Mouse (Mus musculus) midbrain, postnatal 0 days (tissue): ENCODE data around the gene Trim8. TPM values are rescaled to one million over a fixed set of nuclear protein-coding genes. Genes with fewer than 3 reads are reported as not detected.

Experiments used
- ATAC-seq: fragments of 200-750 bp; cut with Nextera tagmentation; 2 replicates; pipeline ENCODE4 v1.8.0; 2017; ENCODE audit warnings: moderate number of reproducible peaks, mild to moderate bottlenecking, moderate TSS enrichment, moderate library complexity; ENCODE audit not compliant: low FRiP score
- DNase-seq: peaks from one replicate; pipeline ENCODE4 v3.0.0-alpha.2; 2015; ENCODE audit warnings: low spot score
- H3K27ac ChIP-seq: fragments of 300-500 bp; sonication (generic); 2 replicates; pipeline ENCODE4 v1.5.1; 2014; ENCODE audit warnings: low read depth, mild to moderate bottlenecking, low read length, mixed read lengths
- H3K27me3 ChIP-seq: fragments of 300-500 bp; sonication (generic); 2 replicates; pipeline ENCODE4 v1.6.1; 2014; ENCODE audit warnings: low read length, control low read depth, mixed read lengths; ENCODE audit not compliant: insufficient read depth
- H3K36me3 ChIP-seq: fragments of 300-500 bp; sonication (generic); 2 replicates; pipeline ENCODE4 v1.6.1; 2014; ENCODE audit warnings: low read length, control low read depth, mixed read lengths; ENCODE audit not compliant: insufficient read depth
- H3K4me1 ChIP-seq: fragments of 300-500 bp; sonication (generic); 2 replicates; pipeline ENCODE4 v1.6.1; 2014; ENCODE audit warnings: mild to moderate bottlenecking, control low read depth, antibody characterized with exemption, low read length, mixed read lengths; ENCODE audit not compliant: insufficient read depth
- H3K4me2 ChIP-seq: fragments of 300-500 bp; sonication (generic); 2 replicates; pipeline ENCODE4 v1.6.1; 2014; ENCODE audit warnings: low read depth, mild to moderate bottlenecking, low read length, mixed read lengths; ENCODE audit not compliant: poor library complexity, severe bottlenecking
- H3K4me3 ChIP-seq: fragments of 300-500 bp; sonication (generic); 2 replicates; pipeline ENCODE4 v1.5.1; 2014; ENCODE audit warnings: low read depth, mild to moderate bottlenecking, low read length, moderate library complexity
- H3K9ac ChIP-seq: fragments of 300-500 bp; sonication (generic); replicated peaks from 2 replicates; pipeline ENCODE4 v1.6.1; 2014; ENCODE audit warnings: mild to moderate bottlenecking, low read length, moderate library complexity, mixed read lengths; ENCODE audit not compliant: poor library complexity, severe bottlenecking
- H3K9me3 ChIP-seq: fragments of 300-500 bp; sonication (generic); 2 replicates; pipeline ENCODE4 v1.6.1; 2016; ENCODE audit warnings: low read length, control low read depth
- CTCF ChIP-seq: IDR thresholded peaks from 2 replicates; pipeline ENCODE4 v1.5.1; 2016; ENCODE audit warnings: antibody characterized with exemption, mild to moderate bottlenecking
- WGBS: fragments of 180-500 bp; shearing (Covaris S2); extraction: QIAGEN DNeasy Blood & Tissue Kit; methylation state at CpG from one replicate; pipeline ENCODE4 v1.1.7; 2014; 5-methylcytosine and 5-hydroxymethylcytosine counted together
- polyA plus RNA-seq: library from polyadenylated mRNA; unstranded; fragments of >200 nt; fragmentation: Nextera tagmentation; extraction: Ambion mirVana; gene quantifications from 2 replicates; pipeline ENCODE4 v1.2.1, GENCODE M21; 2015
- total RNA-seq: library from RNA; depleted of rRNA; stranded (reverse); fragments of >200 nt; gene quantifications from 2 replicates; pipeline ENCODE4 v1.2.3, GENCODE M21; 2014

Gene Trim8
- total and polyA plus RNA-seq, 2 experiments from 2014 or later = 30.4 to 103 TPM

DNA sequence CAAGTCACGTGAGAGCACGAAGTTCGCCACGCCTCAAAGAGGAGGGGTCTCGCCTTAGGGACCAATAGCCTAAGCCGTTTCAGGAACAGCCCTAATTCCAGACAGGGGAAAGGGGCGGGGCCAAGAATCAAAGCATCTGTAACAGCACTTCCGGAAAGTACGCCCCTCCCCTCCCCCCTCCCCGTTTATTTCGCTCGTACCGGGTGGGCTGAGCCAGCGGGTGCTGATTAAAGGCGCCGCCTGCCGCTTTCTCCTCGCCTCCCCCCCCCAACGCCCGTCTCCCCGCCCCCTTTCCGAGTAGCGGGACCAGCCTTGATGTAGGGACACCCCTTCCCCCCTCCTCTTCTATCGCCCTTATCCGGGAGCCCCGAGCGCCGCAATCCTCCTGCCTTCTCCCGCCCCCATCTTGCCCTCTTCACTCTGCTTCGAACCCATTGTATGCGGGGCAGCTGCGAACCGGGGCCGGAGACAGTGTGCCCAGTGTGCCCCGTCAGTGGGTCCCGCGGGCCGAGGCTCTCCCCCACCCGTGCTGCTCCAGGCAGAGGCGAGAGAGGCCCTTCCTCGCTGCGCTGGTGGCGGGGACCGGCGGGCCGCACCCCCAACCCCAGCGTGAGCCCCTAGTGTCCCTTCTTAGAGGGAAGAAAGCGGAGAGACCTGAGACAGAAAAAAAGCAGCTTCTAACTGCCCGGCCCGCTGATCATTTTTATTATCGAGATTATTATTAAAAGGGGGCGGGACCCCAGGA, 1.5 kb upstream of the Trim8 start:
- Histone ChIP-seq H3K4me2 (peak overlapping the region; percentile 98), H3K4me3 (peak overlapping the region; percentile 99), H3K27me3 (no peaks in the 10 kb centered on the region), H3K9me3 (no peaks in the 10 kb centered on the region), H3K4me1 (peaks cover 4% of the 10 kb centered on the region; the same call in 1 of the 2 replicates), H3K36me3 (no peaks in the 10 kb centered on the region), H3K27ac (peak overlapping the region; percentile 100), H3K9ac (peak overlapping the region; percentile 97)
- DNase-seq = peak; percentile 100
- 0% methylated on average over 47 of the region's 52 CpGs for WGBS
- TF ChIP-seq CTCF = no peak
- ATAC-seq = peak; percentile 88

DNA sequence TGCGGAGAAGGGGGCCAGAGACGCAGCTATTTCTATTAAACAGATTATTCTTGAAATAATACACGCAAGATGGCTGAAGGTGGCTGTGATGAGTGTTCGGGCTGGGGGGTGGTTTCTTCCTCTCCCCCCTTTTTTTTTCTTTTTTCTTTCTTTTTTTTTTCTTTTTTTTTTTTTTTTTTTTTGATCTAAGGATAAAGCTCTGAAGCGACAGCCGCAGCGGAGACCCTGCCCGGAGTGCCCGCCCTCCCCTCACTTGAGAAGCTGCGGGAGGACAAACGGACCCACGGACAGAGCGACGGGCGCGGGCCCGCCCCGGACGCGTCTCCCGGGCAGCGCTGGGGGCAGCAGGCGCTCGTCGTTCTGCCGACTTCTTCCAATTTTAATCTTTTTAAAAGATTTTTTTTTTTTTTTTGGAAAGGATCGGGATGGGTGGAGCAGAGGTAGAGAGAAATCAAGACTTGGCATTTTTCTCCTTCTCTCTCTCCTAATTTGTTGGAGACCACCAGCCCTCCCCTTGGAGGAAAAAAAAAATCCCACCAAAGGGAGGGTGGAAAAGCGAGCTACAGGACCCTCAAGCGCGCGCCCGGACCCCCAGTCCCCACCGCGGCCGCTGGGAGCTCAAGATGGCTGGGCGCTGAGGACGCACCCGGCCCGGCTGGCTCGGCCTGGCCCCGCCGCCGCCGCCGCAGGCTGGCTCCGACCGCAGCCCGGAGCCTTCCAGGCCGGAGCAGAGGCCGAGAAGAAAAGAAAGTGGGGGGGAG, 741 bp upstream of the Trim8 start:
- WGBS = under 1% methylated on average over 39 of the region's 50 CpGs
- Histone ChIP-seq H3K4me2 (peak overlapping the region; percentile 98), H3K36me3 (no peaks in the 10 kb centered on the region), H3K27me3 (no peaks in the 10 kb centered on the region), H3K27ac (peak overlapping the region; percentile 100), H3K9me3 (no peaks in the 10 kb centered on the region), H3K4me1 (peaks cover 11% of the 10 kb centered on the region), H3K9ac (peak overlapping the region; percentile 97), H3K4me3 (peak overlapping the region; percentile 99)
- ATAC-seq = peak; percentile 35
- peak; percentile 81 for DNase-seq
- no peak for TF ChIP-seq CTCF

DNA sequence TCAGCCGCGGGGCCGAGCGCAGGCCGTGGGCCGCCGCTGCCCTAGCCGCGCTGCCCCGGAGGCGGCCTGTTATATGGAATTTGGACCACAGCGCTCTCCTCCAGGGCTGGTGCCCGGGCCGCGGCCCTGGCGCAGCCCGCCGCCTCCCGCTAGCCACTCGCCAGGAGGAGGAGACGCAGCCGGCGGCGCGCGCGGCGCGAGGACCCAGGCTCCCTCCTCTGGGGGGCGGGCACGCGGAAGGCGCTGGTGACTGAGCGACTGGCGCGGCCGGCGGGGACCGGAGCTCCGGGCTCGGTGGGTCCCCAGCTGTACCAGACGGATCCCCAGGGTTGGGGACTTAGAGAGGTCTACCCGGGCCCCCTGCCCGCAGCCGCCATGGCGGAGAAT, 560 bp downstream of the Trim8 start:
- Histone ChIP-seq H3K36me3 (no peaks in the 10 kb centered on the region), H3K9ac (peak overlapping the region; percentile 97), H3K4me3 (peak overlapping the region; percentile 99), H3K4me2 (peak overlapping the region; percentile 98), H3K27ac (peak overlapping the region; percentile 100), H3K4me1 (peaks cover 23% of the 10 kb centered on the region), H3K9me3 (no peaks in the 10 kb centered on the region), H3K27me3 (no peaks in the 10 kb centered on the region)
- TF ChIP-seq CTCF = no peak
- ATAC-seq = no peak
- under 1% methylated on average over 24 of the region's 46 CpGs for WGBS
- peak; percentile 61 for DNase-seq

DNA sequence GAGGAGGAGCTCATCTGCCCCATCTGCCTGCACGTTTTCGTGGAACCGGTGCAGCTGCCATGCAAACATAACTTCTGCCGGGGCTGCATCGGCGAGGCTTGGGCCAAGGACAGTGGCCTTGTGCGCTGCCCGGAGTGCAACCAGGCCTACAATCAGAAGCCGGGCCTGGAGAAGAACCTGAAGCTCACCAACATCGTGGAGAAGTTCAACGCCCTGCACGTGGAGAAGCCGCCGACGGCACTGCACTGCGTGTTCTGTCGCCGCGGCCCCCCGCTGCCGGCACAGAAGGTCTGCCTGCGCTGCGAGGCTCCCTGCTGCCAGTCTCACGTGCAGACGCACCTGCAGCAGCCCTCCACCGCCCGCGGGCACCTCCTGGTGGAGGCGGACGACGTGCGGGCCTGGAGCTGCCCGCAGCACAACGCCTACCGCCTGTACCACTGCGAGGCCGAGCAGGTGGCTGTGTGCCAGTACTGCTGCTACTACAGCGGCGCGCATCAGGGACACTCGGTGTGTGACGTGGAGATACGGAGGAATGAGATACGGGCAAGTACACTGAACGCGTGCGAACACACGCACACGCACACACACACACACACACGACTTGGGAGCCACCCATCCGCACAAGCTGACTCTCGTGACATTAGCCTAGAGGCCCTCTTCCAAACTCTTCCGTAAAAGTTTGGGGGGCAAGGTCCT, 1.1 kb downstream of the Trim8 start:
- no peaks in the 10 kb centered on the region for H3K36me3 ChIP-seq
- H3K4me2 ChIP-seq = peak overlapping the region; percentile 98
- H3K4me1 ChIP-seq = peaks cover 27% of the 10 kb centered on the region
- peak; percentile 69 for TF ChIP-seq CTCF
- no peak for ATAC-seq
- H3K9ac ChIP-seq = peak overlapping the region; percentile 97
- H3K9me3 ChIP-seq = no peaks in the 10 kb centered on the region
- peak overlapping the region; percentile 99 for H3K4me3 ChIP-seq
- H3K27ac ChIP-seq = peak overlapping the region; percentile 100
- under 1% methylated on average over 53 of the region's 53 CpGs for WGBS
- DNase-seq = peak; percentile 82
- H3K27me3 ChIP-seq = no peaks in the 10 kb centered on the region

DNA sequence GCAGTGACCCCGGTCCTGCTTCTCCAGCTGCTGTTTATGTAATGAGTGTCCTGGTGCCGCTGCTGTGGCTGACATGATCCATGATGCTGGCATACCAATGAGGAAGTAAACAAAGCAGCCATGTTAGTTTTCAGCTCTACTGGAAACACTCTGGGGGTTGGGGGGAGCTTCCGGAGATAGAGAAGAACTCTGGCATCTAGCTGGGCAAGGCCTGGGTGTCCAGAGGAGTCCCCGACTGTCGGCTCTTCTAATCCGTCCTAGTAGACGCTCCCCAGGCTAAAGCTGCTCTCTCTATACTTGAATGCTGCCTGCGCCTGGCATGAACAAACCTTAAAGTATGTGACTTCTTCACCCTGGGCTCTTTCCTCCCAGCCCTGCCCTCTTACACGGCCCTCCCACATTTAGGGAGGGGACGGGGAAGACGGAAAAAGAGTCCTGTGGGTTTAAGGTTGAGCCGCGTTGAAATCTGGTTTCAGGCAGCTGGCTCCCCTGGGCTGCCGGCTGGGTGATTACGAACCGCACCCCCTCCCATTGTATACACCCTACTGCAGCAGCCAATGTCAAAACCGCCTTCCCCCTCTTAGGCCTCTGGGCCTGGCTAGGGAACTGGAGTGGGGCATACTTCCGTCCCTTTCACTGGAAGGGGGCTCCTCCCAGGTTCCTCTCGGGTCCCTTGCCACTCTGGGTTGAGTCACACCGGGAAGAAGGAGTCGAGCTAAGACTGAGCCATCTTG, 2.0 kb downstream of the Trim8 start:
- ATAC-seq = no peak
- under 1% methylated on average over 21 of the region's 21 CpGs for WGBS
- no peaks in the 10 kb centered on the region for H3K9me3 ChIP-seq
- no peaks in the 10 kb centered on the region; the same call in 1 of the 2 replicates for H3K36me3 ChIP-seq
- H3K4me3 ChIP-seq = peak overlapping the region; percentile 99
- peak overlapping the region; percentile 97 for H3K9ac ChIP-seq
- H3K27ac ChIP-seq = peak overlapping the region; percentile 100
- peak overlapping the region; percentile 98 for H3K4me2 ChIP-seq
- DNase-seq = peak; percentile 60
- peaks cover 30% of the 10 kb centered on the region for H3K4me1 ChIP-seq
- TF ChIP-seq CTCF = no peak
- no peaks in the 10 kb centered on the region for H3K27me3 ChIP-seq
